Mouse (Mus musculus) frontal cortex, postnatal 36 days (tissue): ENCODE data around the gene Olfr310.

ENCODE experiments used
- DNase-seq, 2 experiments: peaks; one replicate each; pipeline ENCODE4 v3.0.0; 2022; ENCODE audit warnings: low spot score in 2 of 2

Gene Olfr310

DNA sequence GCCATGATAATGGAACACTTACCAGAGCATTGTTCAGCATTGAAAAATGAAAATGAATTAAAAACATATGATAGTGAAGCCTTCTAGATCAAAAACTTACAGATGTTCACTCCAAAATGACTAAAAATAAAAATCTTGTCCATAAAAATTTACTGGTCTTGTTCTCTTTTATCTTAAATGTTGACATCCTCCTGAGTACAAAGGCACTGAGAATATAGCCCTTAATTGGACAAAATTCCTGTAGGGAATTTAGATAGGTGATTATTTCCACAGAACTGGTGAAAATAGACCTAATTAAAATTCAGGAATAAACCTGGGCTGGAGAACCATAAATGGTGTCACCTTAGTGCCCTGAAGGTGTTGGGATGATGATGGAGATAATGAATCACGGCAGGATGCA, at the start of gene Olfr310:
Olfr310 (minus strand) TSS at position 101 of the 400 bp plus-strand sequence.
- DNase-seq = no peak

DNA sequence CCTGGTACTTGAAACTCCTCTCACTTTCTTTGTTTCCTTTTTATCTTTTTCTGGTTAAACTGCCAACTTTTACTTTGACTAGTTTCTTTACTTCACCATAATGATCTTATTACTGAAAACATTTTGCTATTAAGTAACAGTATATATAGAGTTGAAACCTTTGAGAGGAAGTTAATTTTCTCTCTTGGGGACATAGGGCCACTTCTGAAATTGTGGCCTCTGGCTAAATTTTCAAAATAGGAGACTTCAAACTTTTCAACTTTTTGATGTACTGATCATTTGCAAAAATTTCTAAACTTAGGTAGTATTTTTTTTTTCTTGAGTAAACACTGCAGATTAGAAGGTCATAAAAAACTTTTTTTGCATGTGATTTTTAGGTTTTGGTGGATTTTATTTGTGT, 48.6 kb upstream of the Olfr310 start, which contains the start of gene Olfr308:
Olfr308 (minus strand) TSS at position 101 of the 400 bp plus-strand sequence.
- DNase-seq = no peak

DNA sequence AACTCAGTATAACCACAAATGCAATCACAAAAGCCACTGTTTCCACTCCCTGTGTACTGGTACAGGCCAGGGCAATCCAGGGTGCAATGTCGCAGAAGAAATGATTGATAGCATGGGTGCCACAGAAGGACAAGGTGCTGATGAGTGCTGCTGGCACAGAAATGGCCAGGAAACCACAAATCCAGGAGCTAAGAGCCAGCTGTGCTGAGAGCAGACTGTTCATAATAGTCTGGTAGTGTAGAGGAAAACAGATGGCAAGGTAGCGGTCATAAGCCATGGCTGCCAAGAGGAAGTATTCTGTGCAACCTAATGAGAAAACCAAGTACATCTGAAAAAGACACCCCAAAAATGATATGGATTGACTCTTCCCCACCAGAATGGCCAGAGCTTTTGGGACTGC, 44.4 kb upstream of the Olfr310 start:
- no peak for DNase-seq

DNA sequence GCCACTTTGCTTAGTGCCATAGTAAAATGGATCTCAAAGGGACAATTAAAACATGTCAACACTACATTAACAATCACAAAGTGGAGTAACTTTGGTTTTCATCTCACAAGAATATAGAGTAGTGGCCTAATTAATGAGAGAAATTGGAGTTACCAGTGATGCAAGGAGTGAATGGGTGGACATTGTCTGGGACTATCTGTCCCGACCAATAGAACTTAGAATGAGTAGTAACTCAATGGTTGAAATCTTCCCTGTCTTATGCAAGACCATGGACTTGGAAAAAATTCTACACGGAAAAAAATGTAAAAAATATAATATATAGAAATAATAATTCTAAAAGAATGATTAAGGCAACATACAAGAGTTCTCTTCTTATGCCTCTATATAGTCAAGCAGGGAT, 36.6 kb upstream of the Olfr310 start, which contains the start of gene Olfr309:
Olfr309 (minus strand) TSS at position 101 of the 400 bp plus-strand sequence.
- DNase-seq = no peak

DNA sequence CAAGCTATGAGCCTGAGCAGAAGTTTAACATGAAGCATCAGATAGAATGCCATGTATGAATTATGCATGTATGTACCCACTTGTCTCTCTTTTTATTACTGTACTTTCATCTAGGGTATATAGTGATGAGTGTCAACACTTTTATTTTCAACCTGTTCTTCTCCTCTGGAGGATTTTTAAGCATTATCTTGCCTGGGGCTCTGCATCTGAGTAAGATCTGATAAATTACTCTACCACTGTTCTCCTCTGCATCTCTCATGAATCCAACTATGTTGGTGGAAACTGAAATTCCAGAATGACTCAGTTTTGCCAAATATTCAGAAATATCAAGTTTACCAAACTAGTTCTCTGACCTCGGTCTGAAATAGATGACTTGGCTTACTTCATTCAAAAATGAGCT, 30.8 kb downstream of the Olfr310 start, which contains the start of gene Vmn2r76:
Vmn2r76 (minus strand) TSS at position 101 of the 400 bp plus-strand sequence.
- DNase-seq = no peak
